Mouse (Mus musculus) ES-Bruce4 (cell line): ENCODE results near the gene Dmrtc2. TPM values are rescaled to one million over a fixed set of nuclear protein-coding genes. Genes with fewer than 3 reads are reported as not detected.

Source experiments
- H3K27ac ChIP-seq: 2 replicates; pipeline ENCODE4 v1.5.1; 2012; ENCODE audit warnings: low read length, inconsistent platforms; ENCODE audit not compliant: insufficient read depth
- H3K27me3 ChIP-seq: 2 replicates; pipeline ENCODE4 v1.6.1; 2012; ENCODE audit warnings: mild to moderate bottlenecking, low read length, inconsistent platforms; ENCODE audit not compliant: control insufficient read depth, poor library complexity, insufficient read depth, severe bottlenecking
- H3K36me3 ChIP-seq: 2 replicates; pipeline ENCODE4 v1.6.1; 2012; ENCODE audit warnings: inconsistent platforms, mild to moderate bottlenecking, low read length, moderate library complexity; ENCODE audit not compliant: control insufficient read depth, poor library complexity, insufficient read depth, severe bottlenecking
- H3K4me1 ChIP-seq: one replicate; pipeline ENCODE4 v1.8.1; 2011; ENCODE audit warnings: low read length; ENCODE audit not compliant: control insufficient read depth, insufficient read depth
- H3K4me3 ChIP-seq: 2 replicates; pipeline ENCODE4 v1.5.1; 2011; ENCODE audit warnings: low read depth, mild to moderate bottlenecking, low read length
- H3K9ac ChIP-seq: 2 replicates; pipeline ENCODE4 v1.6.1; 2012; ENCODE audit warnings: low read depth, mild to moderate bottlenecking, inconsistent platforms; ENCODE audit not compliant: poor library complexity, severe bottlenecking
- H3K9me3 ChIP-seq: replicated peaks from 2 replicates; pipeline ENCODE4 v1.6.1; 2012; ENCODE audit warnings: mild to moderate bottlenecking, low read length, inconsistent platforms; ENCODE audit not compliant: control insufficient read depth, poor library complexity, insufficient read depth, severe bottlenecking
- CTCF ChIP-seq: IDR thresholded peaks from one replicate; pipeline ENCODE4 v1.8.1; 2011; ENCODE audit warnings: low read depth, low read length
- EP300 ChIP-seq: IDR thresholded peaks from 2 replicates; pipeline ENCODE4 v1.6.1; 2011; ENCODE audit warnings: low read depth, low read length; ENCODE audit not compliant: insufficient read depth
- POLR2A ChIP-seq: IDR thresholded peaks from one replicate; pipeline ENCODE4 v1.8.1; 2011; ENCODE audit warnings: low read length; ENCODE audit not compliant: insufficient read depth
- polyA plus RNA-seq: library from polyadenylated mRNA; stranded (reverse); fragments of >200 nt; gene quantifications from 2 replicates; pipeline ENCODE4 v1.2.4, GENCODE M21; 2011; ENCODE audit warnings: low read depth; ENCODE audit not compliant: missing spikeins, insufficient read depth, insufficient read length

Dmrtc2 gene
- polyA plus RNA-seq, 1 experiment = 0.75 TPM

DNA sequence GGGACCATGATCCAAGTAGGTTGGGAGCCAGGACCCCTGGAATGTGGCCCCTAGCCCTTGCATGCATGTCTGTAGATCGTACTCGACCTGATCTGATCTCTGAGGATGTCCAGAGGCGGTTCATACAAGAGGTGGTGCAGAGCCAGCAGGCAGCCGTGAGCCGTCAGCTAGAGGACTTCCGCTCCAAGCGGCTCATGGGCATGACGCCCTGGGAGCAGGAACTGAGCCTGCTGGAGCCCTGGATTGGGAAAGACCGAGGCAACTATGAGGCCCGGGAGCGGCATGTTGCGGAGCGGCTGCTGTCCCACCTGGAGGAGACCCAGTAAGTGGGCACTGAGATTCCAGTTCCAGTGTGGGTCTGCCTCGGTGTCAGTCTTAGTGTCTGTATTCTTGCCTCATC, 42.6 kb downstream of the Dmrtc2 start:
- no peaks in the 10 kb centered on the region for H3K9me3 ChIP-seq
- no peak overlapping the region for H3K4me3 ChIP-seq
- H3K4me1 ChIP-seq = peaks cover 4% of the 10 kb centered on the region
- H3K27me3 ChIP-seq = no peaks in the 10 kb centered on the region
- no peak overlapping the region for H3K9ac ChIP-seq
- H3K27ac ChIP-seq = no peak overlapping the region
- H3K36me3 ChIP-seq = peaks cover 32% of the 10 kb centered on the region
- TF ChIP-seq POLR2A = no peak
- TF ChIP-seq CTCF = no peak
- TF ChIP-seq EP300 = no peak

- peaks cover 22% of the 10 kb centered on the region for H3K36me3 ChIP-seq
- TF ChIP-seq EP300 = no peak
Observed at GRCm38 (mm10) chr7:24918763-24919323, 49.0 kb downstream of the Dmrtc2 start.

DNA sequence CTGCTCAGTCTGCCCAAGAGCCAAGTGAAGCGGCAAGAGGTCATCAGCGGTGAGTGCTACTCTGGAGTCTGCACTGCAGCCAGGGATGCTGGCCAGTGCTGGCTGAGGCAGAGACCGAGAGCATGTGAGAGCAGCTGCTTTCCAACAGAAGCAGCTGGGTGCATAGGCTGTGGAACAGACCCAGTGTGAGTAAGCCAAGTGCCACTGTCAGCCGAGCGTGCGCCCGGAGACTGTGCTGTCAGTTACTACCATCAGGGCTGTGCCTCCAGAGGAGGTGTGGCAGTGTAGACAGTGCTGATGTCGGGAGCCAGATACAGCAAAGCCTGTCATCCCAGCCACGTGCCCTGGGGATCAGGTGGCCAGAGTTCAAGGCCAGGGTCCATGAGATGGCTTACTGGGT, 49.9 kb downstream of the Dmrtc2 start:
- H3K27ac ChIP-seq = no peak overlapping the region
- no peaks in the 10 kb centered on the region for H3K27me3 ChIP-seq
- TF ChIP-seq EP300 (no peak), POLR2A (no peak), CTCF (no peak)
- no peak overlapping the region for H3K4me3 ChIP-seq
- no peak overlapping the region for H3K9ac ChIP-seq
- no peaks in the 10 kb centered on the region for H3K9me3 ChIP-seq
- no peaks in the 10 kb centered on the region for H3K4me1 ChIP-seq
- peaks cover 26% of the 10 kb centered on the region for H3K36me3 ChIP-seq

More at GRCm38 (mm10) chr7:24918763-24919323, 49.0 kb downstream of the Dmrtc2 start:
- Histone ChIP-seq H3K4me3 (no peak overlapping the region), H3K9me3 (no peaks in the 10 kb centered on the region), H3K27me3 (no peaks in the 10 kb centered on the region), H3K27ac (no peak overlapping the region), H3K9ac (no peak overlapping the region), H3K4me1 (no peaks in the 10 kb centered on the region)

Other genes starting within 250 kb of the Dmrtc2 start
- gene Lypd3, start 233.5 kb upstream of the Dmrtc2 start, polyA plus RNA-seq = 0.48 and 0.81 TPM in 2 replicates
- gene Tex101, start 193.4 kb upstream of the Dmrtc2 start, polyA plus RNA-seq = 0.85 and 1.5 TPM in 2 replicates
- not detected in 2 replicates for gene BC049730, start 160.8 kb upstream of the Dmrtc2 start, polyA plus RNA-seq
- gene Gm4763, start 143.1 kb upstream of the Dmrtc2 start, polyA plus RNA-seq = not detected in 2 replicates
- gene Cd177, start 109.7 kb upstream of the Dmrtc2 start, polyA plus RNA-seq = not detected in 2 replicates
- gene Ceacam10, start 92.9 kb upstream of the Dmrtc2 start, polyA plus RNA-seq = not detected in 2 replicates
- 21.9 and 24.9 TPM in 2 replicates for gene Gm9844, start 7.8 kb upstream of the Dmrtc2 start, polyA plus RNA-seq
- gene Lypd4, start 116 bp upstream of the Dmrtc2 start, polyA plus RNA-seq = not detected in 2 replicates
- 2,100 and 2,446 TPM in 2 replicates for gene Rps19, start 14.3 kb downstream of the Dmrtc2 start, polyA plus RNA-seq
- 2.8 and 2.9 TPM in 2 replicates for gene Cd79a, start 27.3 kb downstream of the Dmrtc2 start, polyA plus RNA-seq
- 90.5 and 108 TPM in 2 replicates for gene Arhgef1, start 32.9 kb downstream of the Dmrtc2 start, polyA plus RNA-seq
- gene Gm4881, start 74.4 kb downstream of the Dmrtc2 start, polyA plus RNA-seq = not detected in 2 replicates
- 84.4 and 97.6 TPM in 2 replicates for gene Rabac1, start 102.7 kb downstream of the Dmrtc2 start, polyA plus RNA-seq
- 7.0 and 9.4 TPM in 2 replicates for gene Atp1a3, start 135.9 kb downstream of the Dmrtc2 start, polyA plus RNA-seq
- gene Grik5, start 202.3 kb downstream of the Dmrtc2 start, polyA plus RNA-seq = 31.5 and 40.0 TPM in 2 replicates
- gene Zfp574, start 202.5 kb downstream of the Dmrtc2 start, polyA plus RNA-seq = 13.5 and 14.8 TPM in 2 replicates